Mouse (Mus musculus) embryonic facial prominence, embryonic 13.5 days (tissue): ENCODE measurements around the gene Cyp4f18. TPM values are rescaled to one million over a fixed set of nuclear protein-coding genes. Genes with fewer than 3 reads are reported as not detected.

Source experiments
- ATAC-seq: fragments of 200-750 bp; cut with Nextera tagmentation; 2 replicates; pipeline ENCODE4 v1.8.0; 2017; ENCODE audit warnings: low read depth; ENCODE audit not compliant: insufficient number of reproducible peaks, insufficient read depth, low FRiP score, low TSS enrichment
- H3K27ac ChIP-seq: fragments of 300-500 bp; sonication (generic); 2 replicates; pipeline ENCODE4 v1.5.1; 2015; ENCODE audit warnings: moderate library complexity, mild to moderate bottlenecking, inconsistent platforms
- H3K27me3 ChIP-seq: fragments of 300-500 bp; sonication (generic); 2 replicates; pipeline ENCODE4 v1.6.1; 2015; ENCODE audit warnings: mild to moderate bottlenecking, inconsistent platforms
- H3K36me3 ChIP-seq: fragments of 300-500 bp; sonication (generic); 2 replicates; pipeline ENCODE4 v1.6.1; 2015; ENCODE audit warnings: mild to moderate bottlenecking, inconsistent platforms
- H3K4me1 ChIP-seq: fragments of 300-500 bp; sonication (generic); 2 replicates; pipeline ENCODE4 v1.6.1; 2015; ENCODE audit warnings: inconsistent platforms
- H3K4me2 ChIP-seq: fragments of 300-500 bp; sonication (generic); 2 replicates; pipeline ENCODE4 v1.6.1; 2015; ENCODE audit warnings: moderate library complexity, mild to moderate bottlenecking, inconsistent platforms
- H3K4me3 ChIP-seq: fragments of 300-500 bp; sonication (generic); 2 replicates; pipeline ENCODE4 v1.5.1; 2015; ENCODE audit warnings: mild to moderate bottlenecking, inconsistent platforms
- H3K9ac ChIP-seq: fragments of 300-500 bp; sonication (generic); 2 replicates; pipeline ENCODE4 v1.6.1; 2015; ENCODE audit warnings: mild to moderate bottlenecking, inconsistent platforms
- H3K9me3 ChIP-seq: fragments of 300-500 bp; sonication (generic); 2 replicates; pipeline ENCODE4 v1.6.1; 2016; ENCODE audit warnings: inconsistent platforms
- WGBS: fragments of 180-500 bp; shearing (Covaris S2); methylation state at CpG from one replicate; pipeline ENCODE4 v1.1.7; 2015; ENCODE audit warnings: mixed read lengths; 5-methylcytosine and 5-hydroxymethylcytosine counted together
- polyA plus RNA-seq: library from polyadenylated mRNA; unstranded; fragments of >200 nt; fragmentation: Nextera tagmentation; extraction: Ambion mirVana; gene quantifications from 2 replicates; pipeline ENCODE4 v1.2.1, GENCODE M21; 2015

Gene Cyp4f18
- polyA plus RNA-seq, 1 experiment from 2014 or later, result 0.56 TPM

DNA sequence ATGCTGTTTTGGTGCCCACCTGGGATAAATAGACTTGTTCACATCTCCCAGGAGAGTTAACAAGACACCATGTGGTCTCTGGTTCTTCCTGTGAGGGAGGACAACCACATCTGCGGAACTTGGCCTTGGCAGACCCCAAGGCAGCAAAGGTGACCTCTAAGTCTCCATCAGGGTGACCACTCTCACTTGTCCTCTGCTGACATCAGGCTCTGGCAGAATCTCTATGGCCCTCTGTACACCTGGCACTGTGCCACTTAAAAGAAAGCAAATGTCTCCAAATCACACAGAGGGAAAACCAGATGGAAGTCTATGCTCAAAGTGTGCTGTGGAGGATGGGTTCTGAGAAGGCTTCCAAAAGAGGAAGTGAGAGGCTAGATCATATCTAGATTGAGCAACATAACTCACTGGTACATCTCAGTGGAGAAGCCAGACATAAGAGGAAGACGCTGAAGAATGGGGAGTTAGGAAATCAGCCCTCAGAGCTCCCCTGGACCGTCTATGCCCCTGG, 1.2 kb downstream of the Cyp4f18 start:
- H3K27ac ChIP-seq, result no peak overlapping the region
- no peak for ATAC-seq
- no peak overlapping the region for H3K4me3 ChIP-seq
- 76% methylated on average over 3 of the region's 3 CpGs for WGBS
- H3K9me3 ChIP-seq, result no peaks in the 10 kb centered on the region; the same call in 1 of the 2 replicates
- H3K4me1 ChIP-seq, result no peaks in the 10 kb centered on the region
- no peaks in the 10 kb centered on the region for H3K27me3 ChIP-seq
- H3K9ac ChIP-seq, result no peak overlapping the region
- no peaks in the 10 kb centered on the region for H3K36me3 ChIP-seq
- H3K4me2 ChIP-seq, result no peak overlapping the region

DNA sequence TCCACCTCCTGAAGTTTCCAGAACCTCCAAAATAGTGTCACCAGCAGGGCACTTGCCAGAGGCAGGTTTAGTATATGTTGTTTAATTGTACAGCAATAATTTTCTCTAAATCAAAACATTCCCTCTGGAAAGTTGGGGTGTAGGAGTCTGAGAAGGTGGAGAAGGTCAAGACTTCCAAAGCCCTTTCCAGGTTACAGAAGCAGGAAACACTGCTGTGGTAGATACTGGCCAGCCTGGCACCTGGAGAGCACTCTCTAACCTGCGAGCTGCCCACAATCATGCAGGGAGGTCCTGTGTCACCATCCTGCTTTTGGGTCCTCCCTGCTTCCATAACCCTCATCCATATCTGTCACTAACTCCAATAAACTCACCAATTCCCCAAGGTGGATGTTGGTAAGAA, 2.7 kb downstream of the Cyp4f18 start:
- 73% methylated on average over 1 of the region's 1 CpGs for WGBS
- H3K9ac ChIP-seq, result no peak overlapping the region
- H3K4me1 ChIP-seq, result no peaks in the 10 kb centered on the region
- H3K27me3 ChIP-seq, result no peaks in the 10 kb centered on the region
- H3K9me3 ChIP-seq, result no peaks in the 10 kb centered on the region; the same call in 1 of the 2 replicates
- H3K36me3 ChIP-seq, result no peaks in the 10 kb centered on the region
- H3K27ac ChIP-seq, result no peak overlapping the region
- no peak overlapping the region for H3K4me3 ChIP-seq
- no peak overlapping the region for H3K4me2 ChIP-seq
- ATAC-seq, result no peak

- no peak overlapping the region for H3K27ac ChIP-seq
Measured at GRCm38 (mm10) chr8:72005912-72006311, 3.5 kb downstream of the Cyp4f18 start.

DNA sequence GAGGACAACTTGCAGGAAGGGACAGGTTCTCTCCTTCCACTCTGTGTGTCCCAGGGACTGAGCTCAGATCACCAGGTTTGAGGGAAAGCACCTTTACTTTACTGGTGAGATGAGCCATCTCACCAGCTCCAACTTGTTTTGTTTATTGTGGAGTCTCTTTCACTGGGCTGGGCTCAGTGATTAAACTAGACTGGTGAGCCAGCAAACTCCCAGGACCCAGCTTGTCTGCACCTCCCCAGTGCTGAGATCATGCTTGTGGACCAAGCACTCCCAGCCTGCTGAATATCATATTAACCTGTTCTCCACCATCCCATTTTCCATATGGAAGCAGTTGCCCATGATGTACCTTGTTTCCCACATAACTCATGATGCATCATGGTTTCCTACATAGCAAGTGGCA, 6.5 kb downstream of the Cyp4f18 start:
- H3K36me3 ChIP-seq, result no peaks in the 10 kb centered on the region
- no peaks in the 10 kb centered on the region for H3K27me3 ChIP-seq
- no peaks in the 10 kb centered on the region for H3K9me3 ChIP-seq
- H3K27ac ChIP-seq, result no peak overlapping the region
- no peak overlapping the region for H3K4me3 ChIP-seq
- ATAC-seq, result no peak
- H3K4me2 ChIP-seq, result no peak overlapping the region
- H3K4me1 ChIP-seq, result no peaks in the 10 kb centered on the region
- H3K9ac ChIP-seq, result no peak overlapping the region

More at GRCm38 (mm10) chr8:72005912-72006311, 3.5 kb downstream of the Cyp4f18 start:
- H3K9me3 ChIP-seq, result no peaks in the 10 kb centered on the region; the same call in 1 of the 2 replicates
- H3K4me2 ChIP-seq, result no peak overlapping the region
- H3K36me3 ChIP-seq, result no peaks in the 10 kb centered on the region
- H3K4me3 ChIP-seq, result no peak overlapping the region
- no peaks in the 10 kb centered on the region for H3K4me1 ChIP-seq
- no peak overlapping the region for H3K9ac ChIP-seq
- no peak for ATAC-seq
- 80% methylated on average over 3 of the region's 3 CpGs for WGBS
- H3K27me3 ChIP-seq, result no peaks in the 10 kb centered on the region

DNA sequence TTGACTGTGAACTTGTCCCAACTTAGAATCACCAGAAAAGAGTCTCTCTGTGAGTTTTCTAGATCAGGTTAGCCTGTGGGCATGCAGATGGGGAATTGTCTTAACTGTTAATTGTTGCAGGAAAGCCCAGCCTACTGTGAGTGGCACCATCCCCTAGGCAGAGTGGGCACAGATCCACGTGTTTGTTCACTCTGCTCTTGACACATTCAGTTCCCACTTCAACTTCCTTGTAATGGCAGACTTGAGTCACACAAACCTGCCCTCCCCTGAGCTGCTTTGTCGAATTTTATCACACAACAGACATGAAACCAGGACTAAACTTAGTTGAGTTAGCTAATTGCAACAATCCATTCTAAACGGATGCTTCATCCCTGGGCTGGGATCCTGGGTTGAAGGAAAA, 9.2 kb downstream of the Cyp4f18 start:
- H3K4me1 ChIP-seq, result no peaks in the 10 kb centered on the region
- H3K4me3 ChIP-seq, result no peak overlapping the region
- H3K9me3 ChIP-seq, result no peaks in the 10 kb centered on the region
- no peak overlapping the region for H3K4me2 ChIP-seq
- H3K9ac ChIP-seq, result no peak overlapping the region
- no peaks in the 10 kb centered on the region for H3K36me3 ChIP-seq
- no peak for ATAC-seq
- WGBS, result 68% methylated on average over 3 of the region's 3 CpGs
- no peaks in the 10 kb centered on the region for H3K27me3 ChIP-seq
- no peak overlapping the region for H3K27ac ChIP-seq

- no peaks in the 10 kb centered on the region for H3K4me1 ChIP-seq
- H3K4me2 ChIP-seq, result no peak overlapping the region
- ATAC-seq, result no peak
- H3K9me3 ChIP-seq, result no peaks in the 10 kb centered on the region
- H3K9ac ChIP-seq, result no peak overlapping the region
- H3K27ac ChIP-seq, result no peak overlapping the region
- WGBS, result 68% methylated on average over 1 of the region's 1 CpGs
- no peaks in the 10 kb centered on the region for H3K36me3 ChIP-seq
- H3K27me3 ChIP-seq, result no peaks in the 10 kb centered on the region
- no peak overlapping the region for H3K4me3 ChIP-seq
Measured at GRCm38 (mm10) chr8:71999434-71999833, 10.0 kb downstream of the Cyp4f18 start.

GRCm38 (mm10) chr8:71988867-71989599, 20.4 kb downstream of the Cyp4f18 start:
- Histone ChIP-seq H3K27me3 (no peaks in the 10 kb centered on the region; the same call in 1 of the 2 replicates), H3K4me2 (peak overlapping the region; percentile 73), H3K4me3 (peak overlapping the region; percentile 48), H3K4me1 (no peaks in the 10 kb centered on the region), H3K36me3 (no peaks in the 10 kb centered on the region), H3K9ac (peak overlapping the region; percentile 70), H3K27ac (no peak overlapping the region), H3K9me3 (no peaks in the 10 kb centered on the region)
- WGBS, result 61% methylated on average over 13 of the region's 13 CpGs
- ATAC-seq, result no peak

DNA sequence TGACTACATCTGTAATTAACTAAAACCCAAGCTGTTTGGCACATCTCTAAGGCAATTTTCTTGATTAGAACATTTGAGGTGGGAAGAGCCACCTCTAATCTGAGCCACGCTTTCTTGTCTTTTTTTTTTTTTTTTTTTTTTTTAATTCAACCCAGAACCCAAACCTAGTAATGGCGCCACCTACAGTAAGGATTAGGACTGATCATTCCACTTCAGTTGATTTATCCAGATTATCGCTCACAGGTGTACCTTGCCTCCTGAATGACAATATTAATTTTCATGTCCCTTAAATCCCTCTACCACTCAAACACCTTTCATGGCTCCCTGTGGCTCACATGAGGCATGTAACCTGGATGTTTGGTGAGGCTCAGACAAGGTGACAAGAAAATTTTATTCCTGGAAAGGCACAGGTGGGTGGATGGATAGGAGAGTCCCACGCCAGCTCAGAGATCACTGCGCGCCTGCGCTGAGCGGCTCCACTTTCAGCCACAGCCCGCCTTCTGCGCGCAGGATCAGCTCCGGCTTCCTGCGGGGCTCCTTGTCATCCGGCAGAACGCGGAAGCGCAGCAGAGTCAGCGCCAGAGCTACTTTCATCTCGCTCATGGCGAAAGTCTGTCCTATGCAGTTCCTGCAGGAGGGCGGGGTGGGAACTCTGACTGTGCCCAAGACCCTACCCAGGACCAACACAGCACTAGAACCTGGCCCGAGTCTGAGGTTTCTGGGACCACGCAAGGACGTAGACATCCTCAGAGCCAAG, 21.1 kb downstream of the Cyp4f18 start:
- Histone ChIP-seq H3K9ac (peak overlapping the region; percentile 70), H3K4me1 (no peaks in the 10 kb centered on the region), H3K9me3 (no peaks in the 10 kb centered on the region), H3K36me3 (no peaks in the 10 kb centered on the region), H3K27me3 (no peaks in the 10 kb centered on the region; the same call in 1 of the 2 replicates), H3K4me2 (peak overlapping the region; percentile 73), H3K4me3 (peak overlapping the region; percentile 48), H3K27ac (no peak overlapping the region)
- 12% methylated on average over 24 of the region's 24 CpGs for WGBS
- ATAC-seq, result peak; percentile 53; the same call in 1 of the 2 replicates

DNA sequence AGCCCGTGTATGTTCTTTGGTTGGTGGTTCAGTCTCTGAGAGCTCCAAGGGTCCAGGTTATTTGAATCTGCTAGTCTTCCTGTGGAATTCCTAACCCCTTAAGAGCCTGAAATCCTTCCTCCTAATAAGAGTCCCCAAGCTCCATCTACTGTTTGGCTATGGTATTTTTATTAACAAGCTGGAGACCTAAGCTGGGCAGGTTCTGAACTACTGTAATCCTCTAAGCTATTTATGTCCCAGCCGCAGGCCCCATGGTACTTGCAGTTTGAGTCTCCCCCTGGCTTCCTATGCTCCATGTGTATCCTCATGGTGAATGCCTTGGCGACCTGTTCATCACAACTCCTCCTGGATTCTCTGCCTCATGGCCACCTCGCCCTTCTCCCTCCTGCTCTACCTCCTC, 24.8 kb downstream of the Cyp4f18 start:
- H3K9ac ChIP-seq, result no peak overlapping the region
- H3K4me2 ChIP-seq, result no peak overlapping the region
- H3K36me3 ChIP-seq, result no peaks in the 10 kb centered on the region
- H3K27me3 ChIP-seq, result no peaks in the 10 kb centered on the region; the same call in 1 of the 2 replicates
- no peak for ATAC-seq
- no peak overlapping the region for H3K27ac ChIP-seq
- H3K4me3 ChIP-seq, result no peak overlapping the region
- no peaks in the 10 kb centered on the region for H3K9me3 ChIP-seq
- no peaks in the 10 kb centered on the region for H3K4me1 ChIP-seq
- 61% methylated on average over 4 of the region's 4 CpGs for WGBS

DNA sequence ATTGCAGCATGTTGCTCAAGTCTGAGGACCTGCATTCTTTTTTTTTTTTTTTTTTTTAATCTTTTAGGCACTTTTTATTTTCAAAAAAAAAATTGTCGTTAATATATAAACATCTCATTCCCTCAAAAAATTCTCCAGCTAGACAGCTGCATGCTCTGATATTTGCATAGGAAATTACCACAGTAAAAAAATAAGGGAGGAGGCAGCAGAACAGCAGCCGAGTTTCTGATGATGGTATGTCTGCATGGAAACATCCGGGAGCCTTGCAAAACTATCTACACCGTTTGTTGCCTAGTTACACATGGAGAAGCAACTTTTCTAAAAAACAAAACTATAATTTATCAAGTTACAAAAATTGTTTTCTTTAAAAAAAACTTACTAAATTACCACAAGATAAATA, 28.0 kb downstream of the Cyp4f18 start:
- H3K36me3 ChIP-seq, result no peaks in the 10 kb centered on the region
- 76% methylated on average over 4 of the region's 4 CpGs for WGBS

GRCm38 (mm10) chr8:71981032-71981431, 28.4 kb downstream of the Cyp4f18 start:
- no peak overlapping the region for H3K9ac ChIP-seq
- 77% methylated on average over 2 of the region's 2 CpGs for WGBS
- ATAC-seq, result no peak
- no peak overlapping the region for H3K27ac ChIP-seq
- no peaks in the 10 kb centered on the region for H3K4me1 ChIP-seq
- no peak overlapping the region for H3K4me3 ChIP-seq
- H3K36me3 ChIP-seq, result no peaks in the 10 kb centered on the region
- no peak overlapping the region for H3K4me2 ChIP-seq
- H3K27me3 ChIP-seq, result no peaks in the 10 kb centered on the region
- H3K9me3 ChIP-seq, result no peaks in the 10 kb centered on the region

More for the DNA sequence above, 28.0 kb downstream of the Cyp4f18 start:
- Histone ChIP-seq H3K4me3 (no peak overlapping the region), H3K4me1 (no peaks in the 10 kb centered on the region), H3K4me2 (no peak overlapping the region), H3K27ac (no peak overlapping the region), H3K9me3 (no peaks in the 10 kb centered on the region), H3K9ac (no peak overlapping the region), H3K27me3 (no peaks in the 10 kb centered on the region)
- ATAC-seq, result no peak

- WGBS, result 81% methylated on average over 3 of the region's 3 CpGs
- Histone ChIP-seq H3K36me3 (peaks cover 19% of the 10 kb centered on the region), H3K4me2 (no peak overlapping the region), H3K4me3 (no peak overlapping the region), H3K27me3 (no peaks in the 10 kb centered on the region), H3K9ac (no peak overlapping the region), H3K9me3 (no peaks in the 10 kb centered on the region), H3K4me1 (no peaks in the 10 kb centered on the region), H3K27ac (no peak overlapping the region)
- no peak for ATAC-seq
Measured at GRCm38 (mm10) chr8:71974211-71974610, 35.2 kb downstream of the Cyp4f18 start.
